Mouse (Mus musculus) gastrocnemius, postnatal 10 days (tissue): ENCODE measurements at regions not wholly inside any gene's neighbourhood (a gene's known extent, or its start where the extent isn't known, plus 50 kb on each side); places are given as distances from the start of the nearest gene placed in this dataset.
A peak's percentile ranks its signal among the peaks of the same experiment; 100 is the strongest.

Experiments used
- DNase-seq: peaks from one replicate; pipeline ENCODE4 v3.0.0; 2021; ENCODE audit warnings: mixed read lengths

- DNase-seq, result no peak
These were observed 476.6 kb upstream of the Pitx2 start for GRCm38 (mm10) chr3:128723100-128723499.

DNA sequence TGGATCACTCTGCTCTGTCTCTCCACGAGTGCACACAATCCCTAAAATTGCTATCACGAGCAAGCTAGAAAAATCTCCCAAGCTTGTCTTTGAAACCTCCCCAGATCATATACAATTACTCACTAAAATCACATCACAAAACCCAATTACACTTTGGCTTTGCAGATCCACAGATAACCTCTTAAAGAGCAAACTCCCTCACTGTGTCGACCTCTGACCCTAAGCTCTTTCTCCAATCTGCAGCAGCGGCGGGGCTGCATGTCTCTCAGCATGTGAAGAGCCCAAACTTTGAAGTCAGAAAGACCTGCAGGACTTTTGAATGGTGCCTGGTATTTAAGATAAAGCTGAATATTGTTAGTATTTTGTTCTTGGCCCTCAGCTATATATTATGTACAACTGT lies 479.4 kb upstream of the Pitx2 start:
- no peak for DNase-seq

GRCm38 (mm10) chr3:128719226-128719625 lies 480.5 kb upstream of the Pitx2 start:
- no peak for DNase-seq

- no peak for DNase-seq
These were observed 492.4 kb upstream of the Pitx2 start for GRCm38 (mm10) chr3:128707270-128707669.

DNA sequence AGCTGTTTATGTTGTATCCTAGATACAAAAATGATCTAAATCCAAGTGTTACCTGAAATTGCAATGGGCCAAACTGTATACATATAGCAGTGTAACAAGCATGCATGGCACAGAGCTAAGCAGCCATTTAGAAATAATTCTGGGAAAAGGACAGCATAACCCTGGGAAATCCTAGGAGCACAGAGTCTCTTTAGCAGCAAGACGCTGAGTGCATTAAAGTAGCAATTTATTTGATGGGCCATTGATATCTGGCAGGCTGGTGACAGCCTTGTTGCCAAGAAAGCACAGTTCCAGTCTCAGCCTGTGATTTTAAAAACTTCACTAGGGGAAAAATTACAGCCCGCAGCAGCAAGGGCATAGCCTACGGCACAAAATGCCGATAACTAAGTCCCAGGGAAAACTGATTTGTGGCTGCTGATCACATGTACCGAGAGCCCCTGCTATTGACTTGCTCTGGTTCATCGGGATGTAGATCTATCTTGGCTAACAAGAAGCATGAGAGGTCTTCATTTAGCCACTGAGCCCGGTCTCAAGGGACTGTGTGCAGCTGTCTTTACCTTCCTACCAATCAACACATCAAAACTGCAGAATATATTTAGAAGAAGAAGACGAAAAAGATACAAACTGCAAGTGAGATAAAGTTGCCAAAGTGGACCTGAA lies 531.1 kb upstream of the Pitx2 start:
- no peak for DNase-seq

GRCm38 (mm10) chr3:128665184-128665583 lies 534.5 kb upstream of the Pitx2 start:
- DNase-seq, result no peak

GRCm38 (mm10) chr3:128636960-128637755 lies 562.5 kb upstream of the Pitx2 start:
- no peak for DNase-seq

GRCm38 (mm10) chr3:128627696-128628095 lies 572.0 kb upstream of the Pitx2 start:
- no peak for DNase-seq

GRCm38 (mm10) chr3:128616675-128617074 lies 583.0 kb upstream of the Pitx2 start:
- DNase-seq, result no peak

DNA sequence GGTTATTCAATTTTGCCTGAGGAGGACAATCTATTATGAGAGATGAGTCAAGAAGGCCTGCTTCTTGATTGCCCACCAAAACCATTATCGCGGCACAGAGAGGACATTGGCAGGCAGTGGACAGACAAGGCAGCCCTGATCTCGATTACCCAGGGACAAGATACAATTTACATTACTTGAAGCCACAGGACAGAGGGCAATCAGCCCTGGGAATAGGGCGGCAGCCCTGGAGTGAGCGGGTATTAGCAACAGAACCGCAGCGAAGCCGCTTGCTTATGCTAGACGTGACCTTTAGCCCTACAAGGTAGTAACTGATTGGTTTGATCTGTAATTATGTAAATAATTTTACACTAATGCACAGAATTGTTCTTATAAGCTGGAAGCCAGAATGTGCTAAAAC lies 586.0 kb upstream of the Pitx2 start:
- DNase-seq, result no peak

DNA sequence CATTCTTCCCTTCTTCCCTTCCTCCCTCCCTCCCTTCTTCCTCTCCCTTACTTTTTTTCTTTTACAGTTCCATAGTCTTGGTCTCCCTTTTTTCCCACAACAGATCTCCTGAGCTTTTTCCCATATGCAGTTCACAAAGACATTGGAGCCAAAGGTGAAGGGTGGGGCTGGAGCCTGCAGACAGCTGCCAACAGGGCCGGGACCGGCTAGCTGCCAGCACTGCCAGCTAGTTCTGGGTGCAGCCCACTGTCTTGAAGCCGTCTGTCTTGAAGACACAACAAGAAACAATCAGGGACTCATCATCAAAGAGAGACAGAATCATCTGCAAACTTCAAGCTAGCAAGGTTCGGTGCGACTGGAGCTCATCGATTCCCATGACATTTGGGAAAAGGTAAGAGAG lies 588.9 kb upstream of the Pitx2 start:
- DNase-seq, result peak; percentile 10

- no peak for DNase-seq
These were observed 591.0 kb upstream of the Pitx2 start for GRCm38 (mm10) chr3:128608694-128609093.

- no peak for DNase-seq
These were observed 624.1 kb upstream of the Pitx2 start for GRCm38 (mm10) chr3:128575339-128576129.

- no peak for DNase-seq
These were observed 629.1 kb upstream of the Pitx2 start for GRCm38 (mm10) chr3:128570551-128570950.

GRCm38 (mm10) chr3:128565386-128565785 lies 634.3 kb upstream of the Pitx2 start:
- DNase-seq, result no peak

GRCm38 (mm10) chr3:128546416-128547327 lies 650.5 kb upstream of the Fam241a start:
- DNase-seq, result peak; percentile 67

- DNase-seq, result no peak
These were observed 629.3 kb upstream of the Fam241a start for GRCm38 (mm10) chr3:128525427-128525826.

DNA sequence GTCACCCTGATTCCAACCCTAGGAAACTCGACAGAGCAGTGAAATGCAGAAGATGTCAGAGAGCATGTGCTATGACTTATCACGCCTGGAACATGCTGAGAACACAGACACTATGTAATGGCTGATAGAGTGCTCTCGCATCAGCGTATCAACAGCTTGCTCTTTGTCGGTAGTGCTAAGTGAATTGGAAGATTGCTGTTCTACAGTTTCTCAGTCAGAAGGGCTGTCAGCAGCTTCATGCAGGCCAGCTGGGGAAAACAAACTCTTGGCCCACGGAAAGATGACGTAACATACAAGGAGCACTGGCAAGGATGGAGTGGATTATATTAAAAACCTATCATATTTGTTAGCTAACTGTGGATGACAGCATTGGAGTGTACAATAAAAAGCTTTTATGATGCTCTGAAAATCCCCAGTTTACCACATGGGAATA lies 624.6 kb upstream of the Fam241a start:
- DNase-seq, result peak; percentile 16

- peak; percentile 12 for DNase-seq
These were observed 623.8 kb upstream of the Fam241a start for GRCm38 (mm10) chr3:128519913-128520316.

GRCm38 (mm10) chr3:128518806-128519205 lies 622.7 kb upstream of the Fam241a start:
- no peak for DNase-seq

- peak; percentile 18 for DNase-seq
These were observed 575.0 kb upstream of the Fam241a start for GRCm38 (mm10) chr3:128471111-128471510.

GRCm38 (mm10) chr3:128429706-128430105 lies 533.6 kb upstream of the Fam241a start:
- no peak for DNase-seq
